Mouse (Mus musculus): ENCODE data around the gene Vmn2r94. TPM values are rescaled to one million over a fixed set of nuclear protein-coding genes. Genes with fewer than 3 reads are reported as not detected.

Vmn2r94 gene
- not detected for total RNA-seq (2023)

GRCm38 (mm10) chr17:18277656-18278055 lies at the start of gene Vmn2r94:
Gene Vmn2r94, minus strand, starts transcription at chr17:18277756.

GRCm38 (mm10) chr17:18297799-18298198 lies 20.2 kb upstream of the Vmn2r94 start, which contains the start of gene Vmn2r93:
Gene Vmn2r93, plus strand, starts transcription at chr17:18298099.

Other genes with a start within 250 kb of the Vmn2r94 start
- not detected for gene Vmn2r124, start 228.3 kb downstream of the Vmn2r94 start, total RNA-seq (2023)
- gene Vmn2r91, start 192.7 kb downstream of the Vmn2r94 start, total RNA-seq (2023) = not detected
- gene Vmn2r92, start 125.9 kb downstream of the Vmn2r94 start, total RNA-seq (2023) = not detected
- not detected for gene Vmn2r93, start 20.3 kb upstream of the Vmn2r94 start, total RNA-seq (2023)
- not detected for gene Vmn2r95, start 146.3 kb upstream of the Vmn2r94 start, total RNA-seq (2023)